Mouse (Mus musculus) Patski (cell line): Measurements from ENCODE around the gene Ceacam12. TPM values are rescaled to one million over a fixed set of nuclear protein-coding genes. Genes with fewer than 3 reads are reported as not detected.
"Not testable (repeated sequence)": the region's sequence is repeated elsewhere in the genome, so short reads cannot be mapped to it uniquely, and the experiment has no call there.

Source experiments
- ATAC-seq: fragments of 100-300 bp; one replicate; pipeline ENCODE4 v1.8.0; 2021
- CTCF ChIA-PET: fragments of 350-600 bp; sonication (Branson Sonifier 250); formaldehyde crosslinking; loops from one replicate; lab custom pipeline; 2022; ENCODE audit warnings: inconsistent platforms; lab: Charles Lee
- POLR2A ChIA-PET: fragments of 350-600 bp; sonication (Branson Sonifier 250); formaldehyde crosslinking; loops from one replicate; lab custom pipeline; 2022; ENCODE audit warnings: antibody characterized with exemption, inconsistent platforms; lab: Charles Lee
- DNase-seq: peaks from one replicate; pipeline ENCODE4 v3.0.0-alpha.2; 2011; ENCODE audit warnings: low read depth, low spot score
- H3K27me3 ChIP-seq: fragments of 371-371 bp; one replicate; pipeline ENCODE4 v1.5.1; 2021
- CTCF ChIP-seq: fragments of 100-300 bp; IDR thresholded peaks from one replicate; pipeline ENCODE4 v1.5.1; 2021
- in situ Hi-C: fragments of 300-500 bp; cut with MboI; formaldehyde crosslinking; loops from 3 replicates; pipeline ENCODE4 v1.11.1; 2018; ENCODE audit warnings: low pct_unique_long_range_greater_than_20kb, mixed read lengths
- polyA plus RNA-seq: library from polyadenylated mRNA; unstranded; gene quantifications from one replicate; pipeline ENCODE4 v1.2.3, GENCODE M21; 2021

The Ceacam12 gene
- not detected for polyA plus RNA-seq

DNA sequence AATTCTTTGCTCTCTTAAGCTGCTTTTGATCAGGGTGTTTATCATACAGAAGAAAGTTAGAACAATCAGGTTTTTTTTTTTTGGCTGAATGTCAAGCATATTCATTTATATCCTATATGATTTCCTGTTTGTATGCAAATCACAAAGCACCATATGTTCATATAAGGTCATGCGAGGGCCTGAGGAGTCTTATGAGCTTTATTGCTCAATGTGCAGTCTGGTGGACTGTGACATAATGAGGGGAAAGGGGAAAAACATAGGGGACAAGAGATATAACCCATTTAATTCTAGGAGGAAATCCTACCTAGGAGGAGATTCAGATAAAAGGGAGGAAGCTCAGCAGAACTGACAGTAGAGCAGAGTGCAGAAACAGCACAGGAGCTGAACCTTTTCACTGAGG, at the start of gene Ceacam12:
TSS of gene Ceacam12 (plus strand) at position 301 of the 400 bp plus-strand sequence.
- no peaks in the 10 kb centered on the region for H3K27me3 ChIP-seq
- ATAC-seq (no peak), DNase-seq (no peak)
- POLR2A ChIA-PET, result interaction anchor here (0.6 kb wide), 1 partner anchor 40 kb away, joined by 3 read pairs; no protein-coding TSS in a partner anchor
- no peak for TF ChIP-seq CTCF
- CTCF ChIA-PET, result no interaction called here
- in situ Hi-C loops, result no loop called here

DNA sequence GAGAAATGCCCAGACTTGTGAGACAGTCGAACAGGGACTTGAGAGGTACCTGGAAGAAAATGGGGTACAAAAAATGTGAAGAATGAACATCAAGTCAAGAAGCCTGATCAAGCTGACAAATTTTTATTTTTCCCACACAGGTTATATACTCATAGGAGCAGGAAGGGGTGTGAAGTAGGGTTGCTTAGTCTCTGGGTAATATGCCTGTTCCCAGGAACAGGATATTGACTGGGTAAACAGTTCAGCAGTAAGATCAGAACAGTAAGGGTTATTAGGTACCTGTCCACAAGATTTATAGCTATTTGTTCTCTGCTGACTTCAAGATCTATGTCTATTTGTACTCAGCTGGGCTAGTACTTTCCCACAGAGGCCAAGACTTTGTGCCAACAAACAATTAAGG, 8.1 kb downstream of the Ceacam12 start:
- in situ Hi-C loops, H3K27me3 ChIP-seq, CTCF ChIA-PET, POLR2A ChIA-PET, ATAC-seq, DNase-seq: not testable (repeated sequence)

DNA sequence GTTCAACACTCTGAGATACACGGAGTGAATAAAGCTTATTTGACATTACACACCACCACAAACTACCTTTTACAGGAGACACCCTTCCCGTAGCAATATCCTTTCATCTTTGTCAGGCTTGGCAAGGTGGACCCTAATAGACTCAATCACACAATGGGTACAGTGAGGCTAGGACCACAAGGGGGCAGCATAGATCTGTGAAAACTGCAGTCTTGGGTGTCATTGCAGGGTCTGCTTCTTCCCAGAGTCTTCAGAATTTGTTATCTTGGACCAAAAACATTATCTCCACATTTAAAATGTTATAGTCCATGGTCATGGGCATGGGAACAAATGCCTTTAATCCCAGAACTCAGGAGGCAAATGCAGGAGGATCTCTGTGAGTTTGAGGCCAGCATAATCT, 35.1 kb downstream of the Ceacam12 start:
- ATAC-seq, result no peak
- POLR2A ChIA-PET, result no interaction called here
- DNase-seq, result no peak
- CTCF ChIA-PET, result no interaction called here
- no peaks in the 10 kb centered on the region for H3K27me3 ChIP-seq
- in situ Hi-C loops, result no loop called here
- no peak for TF ChIP-seq CTCF

Other genes starting within 250 kb of the Ceacam12 start
- gene Gm5155, start 194.2 kb upstream of the Ceacam12 start, polyA plus RNA-seq, result not detected
- gene Ceacam11, start 93.8 kb upstream of the Ceacam12 start, polyA plus RNA-seq, result not detected
- not detected for gene Ceacam13, start 56.0 kb upstream of the Ceacam12 start, polyA plus RNA-seq
- gene Igfl3, start 110.6 kb downstream of the Ceacam12 start, polyA plus RNA-seq, result not detected
- not detected for gene Mill1, start 179.4 kb downstream of the Ceacam12 start, polyA plus RNA-seq